Mouse (Mus musculus) layer of hippocampus, adult 8-10 months (tissue): Measurements from ENCODE around the gene Trak2. TPM values are rescaled to one million over a fixed set of nuclear protein-coding genes. Genes with fewer than 3 reads are reported as not detected.
"Not testable (repeated sequence)": the region's sequence is repeated elsewhere in the genome, so short reads cannot be mapped to it uniquely, and the experiment has no call there.

Experiments
- DNase-seq, 2 experiments: peaks; one replicate each; pipeline ENCODE4 v3.0.0; 2022; ENCODE audit warnings: low spot score in 2 of 2
- total RNA-seq, 4 experiments: library from RNA; stranded (reverse); gene quantifications; 2 replicates each; pipeline ENCODE4 v1.2.4; 2022

Trak2 gene
- 100 to 1,000 TPM; 107 to 129 (median 113) TPM for total RNA-seq

DNA sequence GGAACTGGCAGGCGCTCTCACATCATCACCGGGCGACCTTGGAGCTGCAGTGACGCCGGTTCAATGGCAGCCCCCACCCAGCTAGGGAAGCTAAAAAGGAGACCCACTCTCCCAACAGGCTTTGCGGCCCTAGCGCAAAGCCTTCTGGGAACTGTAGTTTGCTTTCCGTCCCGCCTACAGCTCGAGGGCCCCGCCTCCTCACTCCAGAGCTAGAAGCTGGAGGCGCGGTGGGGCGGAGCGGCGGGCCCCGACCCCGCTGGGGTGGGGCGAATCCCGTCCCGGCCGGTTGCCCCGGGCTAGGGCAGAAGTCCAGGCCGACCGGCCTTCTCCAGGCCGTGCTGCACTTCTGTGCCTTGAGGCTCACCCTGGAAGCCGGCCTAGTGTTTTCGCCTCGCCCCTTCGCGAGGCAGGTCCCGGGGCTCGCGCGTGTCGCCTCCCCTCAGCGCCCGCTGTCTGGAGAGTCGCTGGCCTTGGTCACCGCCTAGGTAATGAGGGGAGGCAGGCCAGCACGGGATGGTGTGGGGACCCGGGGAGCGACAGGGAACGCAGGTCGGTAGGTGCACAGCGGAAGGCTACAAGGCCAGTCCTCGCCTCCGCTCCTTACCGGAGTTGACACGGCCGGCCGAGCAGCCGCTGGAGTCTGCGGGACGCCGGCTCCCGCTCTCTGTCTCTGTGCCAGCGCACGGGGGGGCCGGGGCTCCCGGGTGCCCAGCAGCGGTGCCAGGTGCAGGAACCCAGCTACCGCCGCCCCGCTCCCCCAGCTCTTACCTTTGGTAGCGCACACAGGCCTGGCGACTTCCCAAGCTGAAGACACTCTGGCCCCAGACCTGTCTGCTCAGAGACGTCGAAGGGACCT lies at the start of gene Trak2, which contains the start of gene Stradb:
Gene Trak2 (minus strand): TSS at position 65 of the 856 bp plus-strand sequence.
Gene Stradb (plus strand): TSS at position 157 of the 856 bp plus-strand sequence.
- peak; percentile 94 to 96 for DNase-seq

DNA sequence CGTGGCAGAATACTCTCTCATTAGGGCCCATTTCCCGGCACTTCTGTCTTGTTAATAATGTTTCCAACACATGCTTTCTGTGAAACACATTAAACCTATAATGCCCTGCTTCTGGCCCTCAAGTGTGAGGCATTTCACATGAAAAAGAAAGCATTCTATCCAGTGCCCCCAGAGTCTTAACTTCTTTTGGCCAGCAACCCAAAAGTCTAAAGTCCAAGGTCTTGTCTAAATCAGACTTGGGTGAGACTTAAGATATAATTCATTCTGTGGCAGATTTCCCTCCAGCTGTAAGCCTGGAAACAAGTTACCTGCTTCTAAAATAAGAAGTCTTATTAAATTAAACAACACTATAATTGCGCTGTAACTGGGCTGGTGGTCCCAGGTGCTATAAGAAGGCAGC lies 48.3 kb upstream of the Trak2 start:
- no peak for DNase-seq

DNA sequence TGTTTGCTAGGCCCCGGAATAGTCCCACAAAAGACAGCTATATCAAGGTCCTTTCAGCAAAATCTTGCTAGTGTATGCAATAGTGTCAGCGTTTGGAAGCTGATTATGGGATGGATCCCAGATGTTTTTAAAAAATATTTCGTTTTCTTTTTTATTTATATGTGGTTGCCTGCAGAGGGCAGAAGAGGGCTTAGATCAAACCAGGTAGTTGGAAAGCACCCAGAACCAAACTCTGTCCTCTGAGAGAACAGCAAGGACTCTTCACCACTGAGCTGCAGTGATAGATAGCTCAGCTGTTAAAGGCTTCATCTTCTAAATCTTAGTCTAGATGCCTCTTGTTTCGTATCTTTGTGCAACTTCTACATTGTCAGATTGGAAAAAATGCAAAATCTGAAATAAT lies 36.0 kb upstream of the Trak2 start:
- DNase-seq, result no peak

DNA sequence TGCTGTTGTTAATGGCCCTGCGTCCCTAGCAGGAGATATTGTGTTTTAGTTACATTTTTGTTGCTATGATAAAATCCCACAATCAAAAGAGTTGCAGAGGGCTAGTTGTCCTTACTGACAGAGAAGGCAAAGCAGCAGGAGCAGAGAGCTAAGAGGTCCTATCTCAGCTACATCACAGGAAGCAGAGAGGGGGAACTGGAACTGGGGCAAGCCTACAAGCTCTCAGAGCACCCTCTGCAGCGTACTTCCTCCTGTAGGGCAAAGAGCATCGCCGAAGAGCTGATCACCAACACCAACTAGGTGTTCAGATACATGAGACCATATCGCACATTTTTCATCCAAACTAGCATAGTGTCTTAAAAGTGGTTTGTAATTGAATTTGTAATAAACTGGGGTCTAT lies 22.1 kb upstream of the Trak2 start:
- DNase-seq, result no peak

DNA sequence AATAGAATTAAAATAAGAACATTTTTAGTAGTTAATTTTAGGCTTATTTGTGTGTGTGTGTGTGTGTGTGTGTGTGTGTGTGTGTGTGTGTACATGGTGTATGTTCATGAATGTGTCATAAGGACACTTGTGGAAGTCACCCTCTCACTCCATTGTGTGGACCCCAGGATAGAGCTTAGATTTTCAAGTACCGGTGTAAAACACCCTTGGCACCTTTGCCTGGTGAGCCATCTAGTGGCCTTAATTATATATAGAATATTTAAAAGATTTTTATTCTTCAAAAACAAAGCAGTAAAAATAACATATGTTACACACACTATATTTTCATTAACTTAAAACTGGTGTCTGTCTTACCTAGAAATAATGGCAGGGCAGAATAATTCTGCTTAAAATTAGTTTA lies 20.5 kb upstream of the Trak2 start:
- DNase-seq, result no peak

DNA sequence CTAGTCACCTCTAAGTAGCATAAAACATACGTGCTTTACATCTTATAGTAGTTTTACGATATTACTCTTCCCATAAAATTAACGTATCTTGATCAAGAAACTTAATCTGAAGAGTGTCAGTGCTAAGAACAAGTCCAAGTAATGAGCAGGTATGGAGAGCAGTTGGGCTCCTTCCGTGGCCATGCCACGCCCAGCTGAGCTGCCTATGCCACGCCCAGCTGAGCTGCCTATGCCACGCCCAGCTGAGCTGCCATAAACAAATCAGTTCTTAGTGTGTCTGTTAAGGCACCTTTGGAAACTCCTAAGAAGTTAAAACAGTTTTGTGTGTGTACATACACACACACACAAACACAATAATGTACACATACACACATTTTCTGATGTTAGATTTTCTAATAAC lies 19.9 kb upstream of the Trak2 start:
- no peak for DNase-seq

DNA sequence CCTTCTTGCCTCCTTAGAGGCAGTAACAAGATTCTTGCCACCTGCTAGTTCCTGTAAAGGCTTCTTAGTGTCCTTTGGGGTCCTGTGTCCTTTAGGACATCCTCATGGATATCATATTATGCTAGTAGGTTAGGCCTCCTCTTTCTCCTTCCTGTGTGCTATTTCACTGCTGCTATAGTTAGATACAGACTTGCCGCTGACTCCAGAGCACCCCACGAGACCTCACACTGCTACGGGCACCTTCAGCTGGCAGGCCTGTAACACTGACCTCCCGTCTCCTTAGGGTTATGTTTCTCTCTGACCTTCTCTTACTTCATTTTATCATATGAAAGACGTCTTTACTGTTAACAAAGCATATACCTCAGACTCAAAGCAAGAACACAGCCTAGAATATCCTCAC lies 11.4 kb upstream of the Trak2 start:
- DNase-seq, result no peak

DNA sequence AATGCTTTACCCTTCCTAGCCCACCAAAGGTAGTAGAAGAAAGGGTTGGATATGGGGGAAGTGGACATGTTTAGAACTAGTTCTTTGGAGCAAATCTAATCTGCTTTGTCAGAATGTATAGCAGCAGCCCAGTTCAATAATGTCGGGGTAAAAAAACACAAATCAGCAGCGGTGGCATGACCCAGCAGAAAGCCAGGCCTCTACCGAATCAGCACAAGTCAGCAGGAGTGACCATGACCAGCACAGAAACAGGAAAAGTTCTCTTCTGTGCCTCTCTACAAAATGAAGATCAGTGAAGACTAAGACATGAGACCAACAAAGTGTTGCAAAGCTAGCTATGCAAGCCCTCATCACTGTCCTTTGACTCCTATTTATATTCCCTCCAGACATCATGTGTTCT lies 9.0 kb upstream of the Trak2 start:
- DNase-seq, result no peak

DNA sequence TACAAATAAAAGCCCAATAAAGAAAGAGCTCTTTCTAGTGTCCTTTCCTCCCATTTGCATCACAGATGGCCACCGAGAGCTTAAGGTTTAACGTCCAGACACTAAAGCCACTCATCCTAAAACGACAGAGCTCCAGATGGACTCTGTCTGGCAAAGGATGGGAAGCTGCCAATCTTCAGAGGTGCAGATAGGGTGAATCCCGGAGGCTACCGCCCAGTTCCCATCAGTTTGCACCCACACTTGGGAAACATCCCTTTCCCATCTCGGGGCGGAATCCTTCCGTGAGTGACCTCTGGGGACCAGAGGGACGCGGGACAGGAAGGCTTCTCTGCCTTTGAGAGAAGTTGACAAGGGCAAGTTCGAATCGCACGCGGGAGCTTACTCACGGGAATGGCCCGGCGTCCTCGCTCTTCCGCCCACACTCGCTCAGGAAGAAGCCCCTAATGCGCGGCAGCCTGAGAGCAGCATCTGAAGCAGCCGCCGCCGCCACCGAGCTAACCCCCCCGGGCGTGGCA lies 322 bp downstream of the Trak2 start:
- no peak for DNase-seq

DNA sequence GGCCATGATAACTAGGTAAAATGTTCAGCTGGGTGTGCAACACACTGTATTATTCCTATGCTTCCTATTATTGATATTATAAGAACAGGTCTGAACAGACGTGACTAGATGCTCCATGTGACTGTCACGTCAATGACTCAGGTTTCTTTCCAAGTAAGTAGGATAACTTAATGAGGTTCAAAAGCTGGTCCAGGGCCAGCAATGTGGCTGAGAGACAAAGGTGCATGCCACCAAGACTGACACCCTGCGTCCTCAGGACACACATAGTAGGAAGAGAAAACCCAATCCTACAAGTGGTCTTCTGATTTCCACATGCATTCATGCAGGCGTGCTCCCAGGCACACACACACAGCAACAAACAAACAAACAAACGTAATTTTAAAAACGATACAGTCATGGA lies 2.1 kb downstream of the Trak2 start:
- DNase-seq, result no peak

DNA sequence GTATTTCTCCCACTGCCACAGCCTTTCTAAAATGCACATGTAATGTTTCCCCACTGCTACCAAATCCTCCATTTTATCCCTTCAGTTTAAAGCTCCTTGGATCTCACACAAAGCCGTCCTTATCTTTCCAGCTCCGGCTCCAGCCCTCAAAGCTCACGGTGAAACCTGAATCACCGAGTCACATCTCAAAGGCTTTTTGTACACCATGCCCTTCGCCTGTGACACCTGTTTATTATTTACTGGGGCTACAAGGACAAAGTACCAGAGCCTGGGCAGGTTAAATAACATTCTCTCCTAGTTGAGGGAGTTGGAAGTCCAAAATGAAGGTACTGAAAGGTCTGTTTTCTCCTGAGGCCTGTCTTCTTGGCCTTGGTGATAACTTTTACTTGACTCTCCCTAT lies 3.2 kb downstream of the Trak2 start:
- DNase-seq, result no peak

DNA sequence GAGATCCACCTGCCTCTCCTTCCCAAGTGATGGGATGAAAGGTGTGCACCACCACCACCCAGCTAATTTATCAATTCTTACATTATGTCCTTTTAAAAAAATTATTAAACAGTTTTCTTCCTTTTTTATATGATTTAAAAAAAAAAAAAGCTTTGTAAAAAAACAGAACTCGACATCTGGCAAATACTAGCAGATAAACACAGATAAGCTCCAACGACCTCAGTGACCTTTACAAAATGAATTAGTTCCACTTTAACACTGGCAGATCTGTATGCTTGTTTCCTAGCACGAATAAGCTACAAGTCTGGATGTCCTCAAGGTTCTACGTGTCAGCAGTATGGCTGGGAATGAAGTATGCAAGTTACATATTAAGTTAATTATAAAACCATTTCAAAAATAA lies 5.7 kb downstream of the Trak2 start:
- no peak for DNase-seq

DNA sequence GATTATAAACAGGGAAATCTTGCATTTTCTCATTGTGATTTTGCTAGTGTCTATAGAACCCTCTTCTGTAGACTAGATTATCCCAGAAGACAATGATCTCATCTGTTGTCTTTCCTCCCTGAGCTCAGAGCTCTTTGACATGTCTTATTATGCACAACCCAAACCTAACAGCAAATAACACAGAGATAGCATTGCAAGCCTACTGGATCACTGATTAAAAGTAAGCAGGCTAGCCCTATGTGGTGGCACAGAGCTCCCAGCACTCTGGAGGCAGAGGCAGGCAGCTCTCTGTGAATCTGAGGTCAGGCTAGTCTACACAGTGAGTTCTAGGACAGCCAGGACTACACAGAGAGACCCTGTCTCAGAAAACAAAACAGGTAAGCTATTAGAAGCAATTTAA lies 10.4 kb downstream of the Trak2 start:
- no peak for DNase-seq

DNA sequence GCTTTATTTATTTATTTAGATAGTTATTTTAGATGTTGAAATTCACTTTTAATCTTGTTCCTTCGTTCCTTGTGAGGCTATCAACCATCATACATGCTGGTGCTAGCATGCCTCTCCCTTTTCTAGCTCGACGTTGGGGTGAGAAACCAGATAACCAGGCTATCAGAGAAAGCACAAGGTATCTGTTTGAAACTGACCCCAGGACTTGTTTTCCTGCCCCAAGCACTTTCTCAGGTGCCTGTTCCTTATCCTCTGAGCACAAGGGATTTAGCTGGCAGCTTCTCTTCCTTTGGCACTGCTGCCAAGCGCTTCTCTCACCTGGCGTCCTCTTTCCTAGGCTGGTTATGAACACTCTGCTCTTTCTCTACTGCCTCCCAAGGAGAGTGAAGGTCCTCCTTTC lies 10.8 kb downstream of the Trak2 start:
- DNase-seq, result no peak

DNA sequence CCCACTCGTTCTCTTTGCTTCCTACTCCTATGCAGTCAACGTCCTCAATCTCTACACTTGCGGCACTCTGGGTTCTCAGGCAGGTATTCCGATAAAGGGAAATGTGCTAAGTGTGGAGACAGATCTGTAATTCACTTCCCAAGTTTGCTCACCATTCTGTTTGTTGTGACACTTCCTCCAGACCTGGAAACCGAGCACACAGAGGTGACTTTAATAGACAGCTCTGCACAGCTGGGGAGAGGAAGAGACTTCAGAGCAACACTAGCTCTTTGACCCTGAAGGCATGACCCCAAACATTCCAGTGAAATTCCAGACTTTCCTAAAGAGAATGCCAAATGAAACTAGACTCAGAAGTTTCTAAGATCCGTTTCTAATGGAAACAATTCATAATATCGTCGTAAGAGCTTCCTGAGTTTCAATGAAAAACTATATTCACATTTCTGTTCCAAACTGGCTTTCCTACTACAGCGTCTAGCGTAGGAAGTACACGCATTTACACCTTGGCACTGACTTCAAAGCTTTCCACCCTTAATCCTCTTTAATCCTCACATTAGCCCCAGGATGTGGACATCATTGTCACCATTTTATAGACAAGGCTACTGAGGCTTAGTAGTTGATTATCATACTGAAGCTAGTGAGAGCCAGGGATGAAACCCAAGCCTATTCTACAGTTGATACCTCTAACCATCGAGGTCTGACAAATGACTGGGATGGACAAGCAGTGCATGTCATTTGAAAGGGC lies 11.9 kb downstream of the Trak2 start:
- no peak for DNase-seq

DNA sequence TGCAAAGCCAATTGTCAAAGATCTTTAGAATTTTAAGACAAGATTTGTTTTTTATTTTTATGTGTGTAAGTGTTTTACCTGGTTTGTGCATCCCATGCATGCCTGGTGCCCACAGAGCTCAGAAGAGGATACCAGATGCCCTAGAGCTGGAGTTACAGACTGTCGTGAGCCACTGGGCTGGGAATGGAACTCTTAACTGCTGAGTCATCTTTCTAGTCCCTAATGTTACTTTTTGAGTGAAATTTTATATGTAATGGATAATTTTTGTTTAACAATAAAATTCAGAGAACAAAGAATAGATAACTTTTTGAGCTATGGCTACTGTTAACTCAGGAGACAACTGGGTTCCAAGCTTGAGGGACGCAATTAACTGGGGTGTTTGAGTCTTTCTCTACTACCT lies 13.5 kb downstream of the Trak2 start:
- DNase-seq, result no peak

DNA sequence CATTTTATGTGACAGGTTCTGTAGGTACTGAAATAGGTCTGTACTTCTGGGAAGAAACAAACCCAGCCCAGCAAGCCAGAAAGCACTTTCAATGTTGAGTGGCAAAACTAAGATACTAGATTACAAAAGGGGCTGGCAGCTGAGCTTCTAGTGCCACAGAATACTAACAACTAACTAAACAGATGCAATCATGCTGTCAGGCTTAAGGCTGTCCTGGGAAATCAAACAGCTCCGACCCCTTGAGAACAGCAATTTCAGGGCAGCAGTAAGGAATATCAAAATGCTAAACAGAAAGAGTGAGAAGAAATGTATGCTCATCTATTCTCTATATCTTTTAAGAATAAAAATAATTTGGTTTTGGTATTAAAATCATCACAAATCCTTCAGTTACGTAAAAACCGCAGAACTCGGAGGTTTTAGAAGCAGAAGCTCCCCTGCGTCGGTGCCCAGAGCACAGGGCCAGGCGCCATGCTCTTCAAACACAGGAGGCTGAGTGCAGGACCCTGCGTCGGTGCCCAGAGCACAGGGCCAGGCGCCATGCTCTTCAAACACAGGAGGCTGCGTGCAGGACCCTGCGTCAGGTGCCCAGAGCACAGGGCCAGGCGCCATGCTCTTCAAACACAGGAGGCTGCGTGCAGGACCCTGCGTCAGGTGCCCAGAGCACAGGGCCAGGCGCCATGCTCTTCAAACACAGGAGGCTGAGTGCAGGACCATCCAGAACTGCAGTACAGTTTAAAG lies 14.3 kb downstream of the Trak2 start:
- not testable (repeated sequence) for DNase-seq

DNA sequence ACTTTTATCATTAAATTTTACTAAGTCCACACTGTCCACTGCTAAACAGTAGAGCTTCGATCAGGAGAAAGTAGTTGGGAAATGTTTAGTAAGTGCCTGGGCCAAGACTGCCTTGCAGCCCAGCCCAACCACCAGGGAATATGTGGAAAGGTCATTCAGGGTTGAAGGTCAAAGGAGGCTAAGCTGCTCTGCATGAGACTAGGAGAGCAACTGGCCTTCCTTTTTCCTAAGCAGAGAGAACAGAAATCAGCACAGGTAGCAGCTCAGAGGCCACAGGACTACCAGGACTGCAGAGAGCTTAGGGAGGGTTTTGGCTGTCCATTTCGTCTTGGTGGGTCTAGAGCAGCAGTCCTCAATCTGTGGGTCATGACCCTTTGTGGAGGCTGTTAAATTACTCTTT lies 15.3 kb downstream of the Trak2 start:
- DNase-seq, result no peak

DNA sequence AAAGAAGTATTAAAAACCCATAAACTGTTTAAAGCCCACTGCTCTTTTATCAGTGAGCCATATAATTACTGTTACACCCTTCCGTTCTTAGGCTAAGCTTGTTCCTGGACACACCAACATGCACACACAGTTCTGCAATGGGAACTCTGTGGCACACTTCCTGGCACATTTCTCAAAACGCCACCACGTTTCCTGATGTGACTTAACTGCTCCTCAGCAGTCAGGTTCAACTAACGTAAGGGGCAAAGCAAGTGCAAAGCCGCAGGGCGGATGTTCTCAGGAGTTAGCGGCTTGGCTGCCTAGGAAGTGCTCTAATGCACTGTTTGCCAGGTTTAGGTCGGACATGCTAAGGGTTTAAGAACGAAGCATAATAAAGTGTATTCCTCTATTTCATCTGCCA lies 17.0 kb downstream of the Trak2 start:
- DNase-seq, result no peak

DNA sequence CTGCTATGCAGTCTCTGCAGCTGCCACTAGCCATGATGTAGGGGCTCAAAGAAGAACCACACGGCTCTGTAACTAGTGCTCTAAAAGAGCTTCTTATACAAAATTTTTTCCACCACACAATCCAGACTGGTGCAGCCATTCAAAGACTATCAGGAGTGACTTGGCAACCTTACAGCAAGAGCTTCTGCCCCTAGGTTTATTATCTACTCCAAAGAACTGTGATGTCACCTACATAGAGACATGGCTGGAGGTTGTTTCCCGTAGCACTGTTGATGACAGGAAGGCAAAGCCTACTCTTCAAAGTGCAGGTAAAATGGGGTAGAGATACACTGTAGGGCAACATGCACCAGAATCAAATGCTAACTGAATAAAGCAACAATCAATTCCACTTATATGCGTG lies 17.5 kb downstream of the Trak2 start:
- no peak for DNase-seq

DNA sequence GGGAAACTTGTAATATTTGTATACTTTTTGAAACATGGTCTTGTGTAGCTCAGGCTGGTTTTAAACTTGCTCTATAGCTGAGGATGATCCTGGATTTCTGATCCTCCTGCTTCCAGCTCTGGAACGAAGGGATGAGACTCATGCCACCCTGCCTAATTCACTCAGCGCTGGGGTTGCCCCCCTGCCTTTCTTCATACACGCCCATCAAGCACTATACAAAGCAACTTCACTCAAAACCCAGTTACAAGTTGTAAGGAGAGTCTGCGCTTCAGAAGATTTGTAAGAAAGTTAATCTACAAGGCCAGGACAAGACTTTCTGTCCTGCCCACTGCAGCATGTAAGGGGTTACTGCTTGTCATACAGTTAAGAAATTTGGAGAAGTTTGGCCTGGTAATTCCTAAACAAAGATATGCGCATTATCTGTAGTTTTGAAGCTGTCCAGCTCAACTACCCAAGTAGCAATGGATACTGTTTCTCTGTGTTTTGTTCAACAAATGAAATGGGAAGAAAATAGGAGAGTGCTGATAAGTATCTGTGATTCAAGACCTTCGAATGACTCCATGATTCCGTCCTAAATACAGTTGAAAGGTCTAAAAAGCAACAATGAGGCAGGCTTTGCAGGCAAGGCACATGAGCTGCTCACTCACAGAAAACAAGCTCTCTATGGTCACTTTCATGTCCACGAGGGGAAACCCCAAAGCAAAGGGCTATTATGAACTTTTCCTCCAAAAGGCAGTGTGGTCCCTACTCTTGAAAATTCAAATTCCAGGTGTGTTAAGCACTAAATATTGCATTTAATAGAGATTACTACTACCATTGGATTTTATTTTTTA lies 18.4 kb downstream of the Trak2 start:
- DNase-seq, result no peak
